Mouse (Mus musculus) MEL (cell line): Measurements from ENCODE around the gene Olfr372.

ENCODE experiments used
- CHD2 ChIP-seq: IDR thresholded peaks from 2 replicates; pipeline ENCODE4 v1.6.1; 2011; ENCODE audit warnings: low read length, improper control_type of control experiment
- CTCF ChIP-seq, 3 experiments: IDR thresholded peaks in 2 of 3; conservative IDR thresholded peaks in 1 of 3; 2 replicates each; pipeline ENCODE4 v1.5.1; 2011 to 2012; ENCODE audit warnings: low read length in 3 of 3, low read depth in 2 of 3, mild to moderate bottlenecking in 2 of 3, improper control_type of control experiment in 1 of 3, inconsistent platforms in 1 of 3, mixed read lengths in 1 of 3, moderate library complexity in 1 of 3; ENCODE audit not compliant: control insufficient read depth in 1 of 3, insufficient read depth in 1 of 3, poor library complexity in 1 of 3, severe bottlenecking in 1 of 3
- E2F4 ChIP-seq: IDR thresholded peaks from 2 replicates; pipeline ENCODE4 v1.6.1; 2011; ENCODE audit warnings: low read depth, low read length, improper control_type of control experiment, borderline replicate concordance
- ELF1 ChIP-seq: IDR thresholded peaks from 2 replicates; pipeline ENCODE4 v1.6.1; 2014; ENCODE audit warnings: low read depth, mild to moderate bottlenecking, inconsistent platforms, low read length, improper control_type of control experiment, moderate library complexity
- EP300 ChIP-seq, 2 experiments: IDR thresholded peaks; 2 replicates each; pipeline ENCODE4 v1.6.1; 2011; ENCODE audit warnings: improper control_type of control experiment in 2 of 2, low read length in 2 of 2, low read depth in 1 of 2, mild to moderate bottlenecking in 1 of 2
- GATA1 ChIP-seq: IDR thresholded peaks from 2 replicates; pipeline ENCODE4 v1.6.1; 2011; ENCODE audit warnings: low read depth, low read length, improper control_type of control experiment
- KAT2A ChIP-seq: conservative IDR thresholded peaks from 2 replicates; pipeline ENCODE4 v1.6.1; 2012; ENCODE audit warnings: low read depth, low read length, improper control_type of control experiment, inconsistent platforms
- MAX ChIP-seq: IDR thresholded peaks from 2 replicates; pipeline ENCODE4 v1.6.1; 2011; ENCODE audit warnings: low read length, improper control_type of control experiment
- MXI1 ChIP-seq: IDR thresholded peaks from 2 replicates; pipeline ENCODE4 v1.6.1; 2011; ENCODE audit warnings: mild to moderate bottlenecking, low read depth, low read length, improper control_type of control experiment
- POLR2A ChIP-seq, 2 experiments: IDR thresholded peaks; 2 replicates each; pipeline ENCODE4 v1.6.1; 2011 to 2012; ENCODE audit warnings: low read length in 2 of 2, mild to moderate bottlenecking in 2 of 2, control low read depth in 1 of 2, improper control_type of control experiment in 1 of 2, low read depth in 1 of 2, moderate library complexity in 1 of 2; ENCODE audit not compliant: control insufficient read depth in 1 of 2, insufficient read depth in 1 of 2, poor library complexity in 1 of 2
- POLR2AphosphoS2 ChIP-seq: IDR thresholded peaks from 2 replicates; pipeline ENCODE4 v1.6.1; 2011; ENCODE audit warnings: low read length, improper control_type of control experiment
- USF1 ChIP-seq: IDR thresholded peaks from 2 replicates; pipeline ENCODE4 v1.6.1; 2014; ENCODE audit warnings: low read depth, mild to moderate bottlenecking, inconsistent platforms, low read length, improper control_type of control experiment, moderate library complexity
- ZMIZ1 ChIP-seq: IDR thresholded peaks from 2 replicates; pipeline ENCODE4 v1.6.1; 2012; ENCODE audit warnings: low read depth, mild to moderate bottlenecking, inconsistent platforms, low read length, improper control_type of control experiment, moderate library complexity
- ZNF384 ChIP-seq: IDR thresholded peaks from 2 replicates; pipeline ENCODE4 v1.6.1; 2012; ENCODE audit warnings: low read depth, mild to moderate bottlenecking, inconsistent platforms, low read length, improper control_type of control experiment

- TF ChIP-seq ZMIZ1 (no peak), EP300 (IDR thresholded peaks at IDR 0.05; ENCODE audit: low read depth in 1 of 2, low read length in 2 of 2) (no peak), MAX (no peak), CHD2 (no peak), GATA1 (no peak), POLR2A (IDR thresholded peaks at IDR 0.05; ENCODE audit: control insufficient read depth in 1 of 2, insufficient read depth in 1 of 2, low read depth in 1 of 2, low read length in 2 of 2, poor library complexity in 1 of 2) (no peak), CTCF (IDR thresholded peaks at IDR 0.05 in 2 of 3, conservative IDR thresholded peaks at IDR 0.05 in 1 of 3; ENCODE audit: control insufficient read depth in 1 of 3, insufficient read depth in 1 of 3, low read depth in 2 of 3, low read length in 3 of 3, poor library complexity in 1 of 3, severe bottlenecking in 1 of 3) (no peak), ZNF384 (no peak), E2F4 (no peak), POLR2AphosphoS2 (no peak), KAT2A (no peak), ELF1 (no peak), MXI1 (no peak), USF1 (no peak)
Observed at GRCm38 (mm10) chr8:72019816-72020215, 21.2 kb upstream of the Olfr372 start.
